Mouse (Mus musculus) lung, embryonic 14.5 days (tissue): Measurements from ENCODE around the gene Glb1. TPM values are rescaled to one million over a fixed set of nuclear protein-coding genes. Genes with fewer than 3 reads are reported as not detected.

Source experiments
- ATAC-seq: fragments of 200-750 bp; cut with Nextera tagmentation; 2 replicates; pipeline ENCODE4 v1.8.0; 2017; ENCODE audit warnings: mild to moderate bottlenecking, moderate TSS enrichment, moderate library complexity; ENCODE audit not compliant: insufficient read depth
- DNase-seq: peaks from one replicate; pipeline ENCODE4 v3.0.0-alpha.2; 2015
- H3K27ac ChIP-seq: fragments of 300-500 bp; sonication (generic); 2 replicates; pipeline ENCODE4 v1.5.1; 2014; ENCODE audit warnings: low read depth, mild to moderate bottlenecking, moderate library complexity
- H3K27me3 ChIP-seq: fragments of 300-500 bp; sonication (generic); 2 replicates; pipeline ENCODE4 v1.6.1; 2014; ENCODE audit warnings: low read length, control low read depth; ENCODE audit not compliant: insufficient read depth
- H3K36me3 ChIP-seq: fragments of 300-500 bp; sonication (generic); 2 replicates; pipeline ENCODE4 v1.6.1; 2014; ENCODE audit warnings: control low read depth; ENCODE audit not compliant: insufficient read depth
- H3K4me1 ChIP-seq: fragments of 300-500 bp; sonication (generic); 2 replicates; pipeline ENCODE4 v1.6.1; 2014; ENCODE audit warnings: antibody characterized with exemption, control low read depth; ENCODE audit not compliant: insufficient read depth
- H3K4me2 ChIP-seq: fragments of 300-500 bp; sonication (generic); 2 replicates; pipeline ENCODE4 v1.6.1; 2014; ENCODE audit warnings: mild to moderate bottlenecking
- H3K4me3 ChIP-seq: fragments of 300-500 bp; sonication (generic); 2 replicates; pipeline ENCODE4 v1.5.1; 2014; ENCODE audit warnings: low read depth, low read length
- H3K9ac ChIP-seq: fragments of 300-500 bp; sonication (generic); 2 replicates; pipeline ENCODE4 v1.6.1; 2014
- H3K9me3 ChIP-seq: fragments of 300-500 bp; sonication (generic); 2 replicates; pipeline ENCODE4 v1.6.1; 2016; ENCODE audit warnings: low read depth, low read length, control low read depth
- CTCF ChIP-seq: IDR thresholded peaks from 2 replicates; pipeline ENCODE4 v1.5.1; 2016; ENCODE audit warnings: antibody characterized with exemption, low read depth
- WGBS: fragments of 180-500 bp; shearing (Covaris S2); extraction: QIAGEN DNeasy Blood & Tissue Kit; methylation state at CpG from one replicate; pipeline ENCODE4 v1.1.7; 2014; 5-methylcytosine and 5-hydroxymethylcytosine counted together
- polyA plus RNA-seq: library from polyadenylated mRNA; unstranded; fragments of >200 nt; fragmentation: Nextera tagmentation; extraction: Ambion mirVana; gene quantifications from 2 replicates; pipeline ENCODE4 v1.2.1, GENCODE M21; 2014

The Glb1 gene
- polyA plus RNA-seq, 1 experiment from 2014 or later: 41.9 TPM

- Histone ChIP-seq H3K4me2 (no peak overlapping the region), H3K27ac (no peak overlapping the region), H3K4me3 (no peak overlapping the region), H3K9ac (no peak overlapping the region), H3K9me3 (no peaks in the 10 kb centered on the region), H3K36me3 (no peaks in the 10 kb centered on the region), H3K4me1 (no peaks in the 10 kb centered on the region), H3K27me3 (no peaks in the 10 kb centered on the region)
- TF ChIP-seq CTCF: no peak
- ATAC-seq: no peak
- peak; percentile 64 for DNase-seq
- 40% methylated on average over 8 of the region's 8 CpGs for WGBS
Observed at GRCm38 (mm10) chr9:114394677-114395076, 6.2 kb upstream of the Glb1 start.

- ATAC-seq: no peak
- no peak for TF ChIP-seq CTCF
- Histone ChIP-seq H3K4me2 (no peak overlapping the region), H3K9me3 (no peaks in the 10 kb centered on the region), H3K27me3 (no peaks in the 10 kb centered on the region), H3K9ac (no peak overlapping the region), H3K4me3 (no peak overlapping the region), H3K36me3 (no peaks in the 10 kb centered on the region), H3K4me1 (no peaks in the 10 kb centered on the region), H3K27ac (no peak overlapping the region)
- no peak for DNase-seq
- WGBS: 85% methylated on average over 4 of the region's 4 CpGs
Observed at GRCm38 (mm10) chr9:114395258-114395657, 5.6 kb upstream of the Glb1 start.

- no peaks in the 10 kb centered on the region for H3K9me3 ChIP-seq
- no peak overlapping the region for H3K27ac ChIP-seq
- no peak overlapping the region for H3K4me2 ChIP-seq
- TF ChIP-seq CTCF: no peak
- ATAC-seq: no peak
- 95% methylated on average over 12 of the region's 12 CpGs for WGBS
- H3K27me3 ChIP-seq: no peaks in the 10 kb centered on the region
- no peak for DNase-seq
- peaks cover 5% of the 10 kb centered on the region; the same call in 1 of the 2 replicates for H3K4me1 ChIP-seq
- H3K4me3 ChIP-seq: no peak overlapping the region
- H3K9ac ChIP-seq: no peak overlapping the region
- H3K36me3 ChIP-seq: no peaks in the 10 kb centered on the region
Observed at GRCm38 (mm10) chr9:114399680-114400079, 1.2 kb upstream of the Glb1 start.

- no peak for TF ChIP-seq CTCF
- H3K4me1 ChIP-seq: peaks cover 5% of the 10 kb centered on the region; the same call in 1 of the 2 replicates
- no peaks in the 10 kb centered on the region for H3K9me3 ChIP-seq
- peaks cover 8% of the 10 kb centered on the region for H3K36me3 ChIP-seq
- peak overlapping the region; percentile 83 for H3K9ac ChIP-seq
- H3K27ac ChIP-seq: peak overlapping the region; percentile 91
- WGBS: 19% methylated on average over 5 of the region's 5 CpGs
- no peaks in the 10 kb centered on the region for H3K27me3 ChIP-seq
- peak overlapping the region; percentile 85 for H3K4me2 ChIP-seq
- H3K4me3 ChIP-seq: peak overlapping the region; percentile 83
- DNase-seq: no peak
- no peak for ATAC-seq
Observed at GRCm38 (mm10) chr9:114400588-114400948, 308 bp upstream of the Glb1 start.

- Histone ChIP-seq H3K4me2 (peak overlapping the region; percentile 85), H3K27ac (peak overlapping the region; percentile 91), H3K36me3 (peaks cover 18% of the 10 kb centered on the region), H3K9ac (peak overlapping the region; percentile 83), H3K9me3 (no peaks in the 10 kb centered on the region), H3K4me3 (peak overlapping the region; percentile 83), H3K4me1 (peaks cover 5% of the 10 kb centered on the region; the same call in 1 of the 2 replicates), H3K27me3 (no peaks in the 10 kb centered on the region)
- TF ChIP-seq CTCF: peak; percentile 65
- 2% methylated on average over 16 of the region's 16 CpGs for WGBS
- 0 out of 2 replicates have a peak, but pooled peaks have one; percentile 2 for ATAC-seq
- peak; percentile 73 for DNase-seq
Observed at GRCm38 (mm10) chr9:114401685-114402080, 807 bp downstream of the Glb1 start.

GRCm38 (mm10) chr9:114407676-114408075 lies 6.8 kb downstream of the Glb1 start:
- Histone ChIP-seq H3K9me3 (no peaks in the 10 kb centered on the region), H3K36me3 (peaks cover 52% of the 10 kb centered on the region), H3K4me3 (no peak overlapping the region), H3K4me2 (no peak overlapping the region), H3K4me1 (no peaks in the 10 kb centered on the region), H3K9ac (no peak overlapping the region), H3K27ac (no peak overlapping the region), H3K27me3 (no peaks in the 10 kb centered on the region)
- ATAC-seq (no peak), DNase-seq (no peak)
- no peak for TF ChIP-seq CTCF
- 88% methylated on average over 2 of the region's 2 CpGs for WGBS

GRCm38 (mm10) chr9:114410313-114410862 lies 9.5 kb downstream of the Glb1 start:
- 91% methylated on average over 11 of the region's 11 CpGs for WGBS
- H3K27ac ChIP-seq: no peak overlapping the region
- ATAC-seq: no peak

More at GRCm38 (mm10) chr9:114410313-114410862, 9.5 kb downstream of the Glb1 start:
- H3K4me2 ChIP-seq: no peak overlapping the region
- H3K27me3 ChIP-seq: no peaks in the 10 kb centered on the region
- no peak overlapping the region for H3K4me3 ChIP-seq
- H3K4me1 ChIP-seq: no peaks in the 10 kb centered on the region
- H3K9me3 ChIP-seq: no peaks in the 10 kb centered on the region
- no peak for TF ChIP-seq CTCF
- H3K36me3 ChIP-seq: peaks cover 46% of the 10 kb centered on the region
- no peak for DNase-seq
- no peak overlapping the region for H3K9ac ChIP-seq
